Mouse (Mus musculus) intestine, postnatal 0 days (tissue): ENCODE results near the gene Inpp5d. TPM values are rescaled to one million over a fixed set of nuclear protein-coding genes. Genes with fewer than 3 reads are reported as not detected.

Experiments
- ATAC-seq: fragments of 200-750 bp; cut with Nextera tagmentation; 2 replicates; pipeline ENCODE4 v1.8.0; 2017; ENCODE audit warnings: mild to moderate bottlenecking, moderate TSS enrichment, moderate library complexity
- H3K27ac ChIP-seq: fragments of 300-500 bp; sonication (generic); 2 replicates; pipeline ENCODE4 v1.5.1; 2014; ENCODE audit warnings: mild to moderate bottlenecking, low read depth, low read length, moderate library complexity
- H3K27me3 ChIP-seq: fragments of 300-500 bp; sonication (generic); replicated peaks from 2 replicates; pipeline ENCODE4 v1.6.1; 2014; ENCODE audit warnings: low read length, mixed read lengths; ENCODE audit not compliant: control insufficient read depth, insufficient read depth
- H3K36me3 ChIP-seq: fragments of 300-500 bp; sonication (generic); 2 replicates; pipeline ENCODE4 v1.6.1; 2014; ENCODE audit warnings: mild to moderate bottlenecking, moderate library complexity; ENCODE audit not compliant: control insufficient read depth, insufficient read depth
- H3K4me1 ChIP-seq: fragments of 300-500 bp; sonication (generic); replicated peaks from 2 replicates; pipeline ENCODE4 v1.6.1; 2014; ENCODE audit warnings: antibody characterized with exemption, low read length, mixed read lengths; ENCODE audit not compliant: control insufficient read depth, insufficient read depth
- H3K4me2 ChIP-seq: fragments of 300-500 bp; sonication (generic); replicated peaks from 2 replicates; pipeline ENCODE4 v1.6.1; 2014; ENCODE audit warnings: low read depth, mild to moderate bottlenecking, moderate library complexity
- H3K4me3 ChIP-seq: fragments of 300-500 bp; sonication (generic); 2 replicates; pipeline ENCODE4 v1.5.1; 2014; ENCODE audit warnings: low read depth, low read length
- H3K9ac ChIP-seq: fragments of 300-500 bp; sonication (generic); 2 replicates; pipeline ENCODE4 v1.6.1; 2014; ENCODE audit warnings: mild to moderate bottlenecking, low read depth, low read length
- H3K9me3 ChIP-seq: fragments of 300-500 bp; sonication (generic); 2 replicates; pipeline ENCODE4 v1.6.1; 2016; ENCODE audit warnings: mixed run types; ENCODE audit not compliant: control insufficient read depth
- CTCF ChIP-seq: sonication (generic); IDR thresholded peaks from 2 replicates; pipeline ENCODE4 v1.5.1; 2016; ENCODE audit warnings: low read depth, mild to moderate bottlenecking, control low read depth, antibody characterized with exemption, moderate library complexity
- WGBS: fragments of 180-500 bp; shearing (Covaris S2); extraction: QIAGEN DNeasy Blood & Tissue Kit; methylation state at CpG from one replicate; pipeline ENCODE4 v1.1.7; 2014; 5-methylcytosine and 5-hydroxymethylcytosine counted together
- polyA plus RNA-seq: library from polyadenylated mRNA; unstranded; fragments of >200 nt; fragmentation: Nextera tagmentation; extraction: Ambion mirVana; gene quantifications from 2 replicates; pipeline ENCODE4 v1.2.1, GENCODE M21; 2015

Gene Inpp5d
- polyA plus RNA-seq, 1 experiment from 2014 or later = 2.5 TPM

GRCm38 (mm10) chr1:87639724-87640123 is 19.6 kb downstream of the Inpp5d start:
- no peak for TF ChIP-seq CTCF

GRCm38 (mm10) chr1:87640165-87640661 is 20.1 kb downstream of the Inpp5d start:
- Histone ChIP-seq H3K4me2 (no peak overlapping the region), H3K9me3 (no peaks in the 10 kb centered on the region), H3K27ac (peak overlapping the region; percentile 21; the same call in 1 of the 2 replicates), H3K9ac (no peak overlapping the region), H3K4me3 (no peak overlapping the region), H3K36me3 (no peaks in the 10 kb centered on the region), H3K27me3 (no peaks in the 10 kb centered on the region), H3K4me1 (no peaks in the 10 kb centered on the region)
- 71% methylated on average over 17 of the region's 17 CpGs for WGBS
- no peak for TF ChIP-seq CTCF
- no peak for ATAC-seq

More at GRCm38 (mm10) chr1:87639724-87640123, 19.6 kb downstream of the Inpp5d start:
- Histone ChIP-seq H3K27me3 (no peaks in the 10 kb centered on the region), H3K4me1 (no peaks in the 10 kb centered on the region), H3K9me3 (no peaks in the 10 kb centered on the region), H3K36me3 (no peaks in the 10 kb centered on the region), H3K4me3 (no peak overlapping the region), H3K9ac (no peak overlapping the region), H3K27ac (peak overlapping the region; percentile 21; the same call in 1 of the 2 replicates), H3K4me2 (no peak overlapping the region)
- no peak for ATAC-seq
- 69% methylated on average over 8 of the region's 8 CpGs for WGBS

DNA sequence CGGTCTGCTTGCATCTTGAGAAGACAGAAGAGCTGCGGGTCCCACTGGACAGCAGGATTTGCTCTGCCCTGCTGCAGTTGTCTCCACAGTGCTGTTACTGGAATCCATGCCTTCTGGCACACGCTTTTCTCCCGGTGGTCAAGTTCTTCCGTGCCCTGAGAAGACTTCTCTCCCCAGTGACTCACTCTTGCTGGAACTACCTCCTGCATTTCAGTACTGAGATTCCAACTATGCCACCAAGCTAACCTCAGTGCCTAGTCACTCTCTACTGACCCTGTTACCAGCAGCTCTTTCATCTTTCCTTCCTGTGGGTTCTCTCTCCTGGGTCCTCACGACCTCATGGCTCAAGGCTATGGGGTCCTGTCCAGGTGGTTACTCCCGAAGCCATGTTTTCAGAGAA is 22.9 kb downstream of the Inpp5d start:
- no peak overlapping the region for H3K4me3 ChIP-seq
- H3K9ac ChIP-seq = no peak overlapping the region
- WGBS = 84% methylated on average over 7 of the region's 7 CpGs
- H3K27me3 ChIP-seq = no peaks in the 10 kb centered on the region
- H3K36me3 ChIP-seq = no peaks in the 10 kb centered on the region
- TF ChIP-seq CTCF = no peak
- H3K9me3 ChIP-seq = no peaks in the 10 kb centered on the region
- no peak overlapping the region for H3K27ac ChIP-seq
- no peaks in the 10 kb centered on the region for H3K4me1 ChIP-seq
- no peak overlapping the region for H3K4me2 ChIP-seq
- ATAC-seq = no peak

GRCm38 (mm10) chr1:87645041-87645440 is 24.9 kb downstream of the Inpp5d start:
- H3K27ac ChIP-seq = no peak overlapping the region
- no peak for TF ChIP-seq CTCF
- no peak overlapping the region for H3K4me3 ChIP-seq
- no peaks in the 10 kb centered on the region for H3K36me3 ChIP-seq
- H3K4me2 ChIP-seq = no peak overlapping the region
- H3K27me3 ChIP-seq = no peaks in the 10 kb centered on the region
- WGBS = 73% methylated on average over 6 of the region's 7 CpGs
- no peak overlapping the region for H3K9ac ChIP-seq
- no peaks in the 10 kb centered on the region for H3K4me1 ChIP-seq
- no peak for ATAC-seq
- no peaks in the 10 kb centered on the region for H3K9me3 ChIP-seq

DNA sequence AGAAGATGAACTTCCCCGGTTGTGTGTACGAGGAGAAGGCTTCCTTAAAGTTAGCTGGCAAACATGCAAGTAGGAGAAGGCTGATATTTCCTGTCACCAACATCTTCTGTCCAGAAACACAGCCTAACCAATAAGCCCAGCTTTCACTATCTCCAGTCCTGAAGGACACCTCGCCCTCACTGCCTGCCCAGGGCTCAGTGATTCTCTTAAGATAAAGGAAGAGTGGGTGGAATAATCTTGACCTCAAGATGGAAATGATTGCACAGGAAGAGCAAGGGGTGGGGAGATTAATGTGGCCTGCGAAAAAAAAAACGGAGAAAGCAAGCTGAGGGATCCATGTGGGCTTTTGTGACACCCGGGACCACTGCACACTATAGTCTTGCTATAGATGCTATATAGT is 25.6 kb downstream of the Inpp5d start:
- WGBS = 69% methylated on average over 6 of the region's 6 CpGs
- no peaks in the 10 kb centered on the region for H3K36me3 ChIP-seq
- no peak for ATAC-seq
- H3K4me1 ChIP-seq = peaks cover 3% of the 10 kb centered on the region; the same call in 1 of the 2 replicates
- H3K9me3 ChIP-seq = no peaks in the 10 kb centered on the region
- no peak overlapping the region for H3K4me3 ChIP-seq
- no peak overlapping the region for H3K9ac ChIP-seq
- no peaks in the 10 kb centered on the region for H3K27me3 ChIP-seq
- TF ChIP-seq CTCF = no peak
- no peak overlapping the region for H3K27ac ChIP-seq
- H3K4me2 ChIP-seq = no peak overlapping the region

DNA sequence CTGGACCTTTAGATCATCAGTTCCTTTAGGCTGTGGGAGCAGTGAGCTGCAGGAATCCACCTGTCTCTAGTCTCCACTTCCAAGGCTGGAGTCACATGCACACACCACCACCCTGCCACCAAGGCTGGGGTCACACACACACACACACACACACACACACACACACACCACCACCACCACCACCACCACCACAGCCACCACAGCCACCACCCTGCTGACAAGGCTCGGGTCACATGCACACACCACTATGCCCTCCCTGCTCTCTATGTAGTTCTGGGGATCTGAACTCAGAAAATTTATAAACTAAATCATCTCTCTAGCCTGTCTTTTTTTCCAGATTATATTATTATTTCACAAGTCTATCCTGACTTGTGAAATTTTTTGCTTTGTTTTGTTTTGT is 27.7 kb downstream of the Inpp5d start:
- Histone ChIP-seq H3K4me2 (no peak overlapping the region), H3K4me3 (no peak overlapping the region), H3K9me3 (no peaks in the 10 kb centered on the region), H3K4me1 (peaks cover 3% of the 10 kb centered on the region; the same call in 1 of the 2 replicates), H3K36me3 (no peaks in the 10 kb centered on the region), H3K27me3 (no peaks in the 10 kb centered on the region), H3K9ac (no peak overlapping the region), H3K27ac (no peak overlapping the region)
- TF ChIP-seq CTCF = no peak
- no peak for ATAC-seq
- WGBS = 80% methylated on average over 1 of the region's 1 CpGs

DNA sequence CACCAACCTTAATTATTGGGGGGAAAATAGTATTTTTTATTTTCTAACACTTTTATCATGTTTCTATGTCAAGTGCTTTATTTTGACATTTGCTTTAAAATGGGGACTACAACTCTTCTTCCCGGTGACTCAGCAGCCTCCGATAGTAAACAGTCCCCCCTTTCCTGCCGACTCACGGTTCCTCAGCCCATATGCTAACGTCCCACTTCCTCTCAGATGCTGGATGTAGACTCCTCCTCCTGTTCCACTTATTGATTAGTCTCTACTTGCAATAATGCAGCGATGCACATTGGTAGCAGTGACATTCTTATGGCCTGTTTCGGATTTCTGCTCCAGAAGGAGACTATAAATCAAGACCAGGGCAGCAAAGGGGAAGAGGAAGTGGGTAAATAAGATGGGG is 28.5 kb downstream of the Inpp5d start:
- Histone ChIP-seq H3K36me3 (no peaks in the 10 kb centered on the region), H3K4me2 (no peak overlapping the region), H3K4me1 (peaks cover 3% of the 10 kb centered on the region; the same call in 1 of the 2 replicates), H3K9ac (no peak overlapping the region), H3K4me3 (no peak overlapping the region), H3K9me3 (no peaks in the 10 kb centered on the region), H3K27ac (no peak overlapping the region), H3K27me3 (no peaks in the 10 kb centered on the region)
- WGBS = 39% methylated on average over 7 of the region's 7 CpGs
- no peak for ATAC-seq
- no peak for TF ChIP-seq CTCF
